Mouse (Mus musculus) intestine, postnatal 0 days (tissue): ENCODE data around the gene Ripor3. TPM values are rescaled to one million over a fixed set of nuclear protein-coding genes. Genes with fewer than 3 reads are reported as not detected.

Experiments
- ATAC-seq: fragments of 200-750 bp; cut with Nextera tagmentation; 2 replicates; pipeline ENCODE4 v1.8.0; 2017; ENCODE audit warnings: mild to moderate bottlenecking, moderate TSS enrichment, moderate library complexity
- H3K27ac ChIP-seq: fragments of 300-500 bp; sonication (generic); 2 replicates; pipeline ENCODE4 v1.5.1; 2014; ENCODE audit warnings: mild to moderate bottlenecking, low read depth, low read length, moderate library complexity
- H3K27me3 ChIP-seq: fragments of 300-500 bp; sonication (generic); replicated peaks from 2 replicates; pipeline ENCODE4 v1.6.1; 2014; ENCODE audit warnings: low read length, mixed read lengths; ENCODE audit not compliant: control insufficient read depth, insufficient read depth
- H3K36me3 ChIP-seq: fragments of 300-500 bp; sonication (generic); 2 replicates; pipeline ENCODE4 v1.6.1; 2014; ENCODE audit warnings: mild to moderate bottlenecking, moderate library complexity; ENCODE audit not compliant: control insufficient read depth, insufficient read depth
- H3K4me1 ChIP-seq: fragments of 300-500 bp; sonication (generic); replicated peaks from 2 replicates; pipeline ENCODE4 v1.6.1; 2014; ENCODE audit warnings: antibody characterized with exemption, low read length, mixed read lengths; ENCODE audit not compliant: control insufficient read depth, insufficient read depth
- H3K4me2 ChIP-seq: fragments of 300-500 bp; sonication (generic); replicated peaks from 2 replicates; pipeline ENCODE4 v1.6.1; 2014; ENCODE audit warnings: low read depth, mild to moderate bottlenecking, moderate library complexity
- H3K4me3 ChIP-seq: fragments of 300-500 bp; sonication (generic); 2 replicates; pipeline ENCODE4 v1.5.1; 2014; ENCODE audit warnings: low read depth, low read length
- H3K9ac ChIP-seq: fragments of 300-500 bp; sonication (generic); 2 replicates; pipeline ENCODE4 v1.6.1; 2014; ENCODE audit warnings: mild to moderate bottlenecking, low read depth, low read length
- H3K9me3 ChIP-seq: fragments of 300-500 bp; sonication (generic); 2 replicates; pipeline ENCODE4 v1.6.1; 2016; ENCODE audit warnings: mixed run types; ENCODE audit not compliant: control insufficient read depth
- CTCF ChIP-seq: sonication (generic); IDR thresholded peaks from 2 replicates; pipeline ENCODE4 v1.5.1; 2016; ENCODE audit warnings: low read depth, mild to moderate bottlenecking, control low read depth, antibody characterized with exemption, moderate library complexity
- WGBS: fragments of 180-500 bp; shearing (Covaris S2); extraction: QIAGEN DNeasy Blood & Tissue Kit; methylation state at CpG from one replicate; pipeline ENCODE4 v1.1.7; 2014; 5-methylcytosine and 5-hydroxymethylcytosine counted together
- polyA plus RNA-seq: library from polyadenylated mRNA; unstranded; fragments of >200 nt; fragmentation: Nextera tagmentation; extraction: Ambion mirVana; gene quantifications from 2 replicates; pipeline ENCODE4 v1.2.1, GENCODE M21; 2015

Ripor3 gene
- polyA plus RNA-seq, 1 experiment from 2014 or later = 1.5 TPM

DNA sequence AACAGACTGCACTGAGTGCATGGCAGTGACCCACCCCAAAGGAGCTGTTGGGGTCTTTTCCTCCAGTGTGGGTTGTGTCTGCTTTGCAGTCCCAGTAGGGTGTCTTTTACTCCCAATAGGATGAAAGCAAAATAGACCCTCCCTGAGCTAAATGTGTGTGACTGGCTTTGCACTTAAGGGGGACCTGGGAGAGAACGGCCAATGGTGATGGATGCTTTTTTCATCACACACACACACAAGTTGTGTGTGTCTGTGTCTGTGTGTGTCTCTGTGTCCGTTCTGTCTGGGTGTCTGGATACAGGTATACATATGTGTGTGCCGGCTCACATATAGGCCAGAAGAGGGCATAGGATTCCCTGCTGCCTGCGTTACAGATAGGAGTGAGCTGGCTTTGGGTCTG lies 69.1 kb downstream of the Ripor3 start:
- Histone ChIP-seq H3K36me3 (no peaks in the 10 kb centered on the region), H3K9ac (no peak overlapping the region), H3K27ac (no peak overlapping the region), H3K4me1 (peaks cover 11% of the 10 kb centered on the region), H3K4me3 (no peak overlapping the region), H3K9me3 (no peaks in the 10 kb centered on the region), H3K4me2 (no peak overlapping the region), H3K27me3 (no peaks in the 10 kb centered on the region)
- no peak for TF ChIP-seq CTCF
- no peak for ATAC-seq
- 85% methylated on average over 4 of the region's 4 CpGs for WGBS

- Histone ChIP-seq H3K9ac (no peak overlapping the region), H3K27me3 (no peaks in the 10 kb centered on the region), H3K36me3 (no peaks in the 10 kb centered on the region), H3K27ac (no peak overlapping the region), H3K4me1 (peaks cover 11% of the 10 kb centered on the region), H3K4me2 (no peak overlapping the region), H3K9me3 (no peaks in the 10 kb centered on the region), H3K4me3 (no peak overlapping the region)
- ATAC-seq = no peak
- 94% methylated on average over 11 of the region's 11 CpGs for WGBS
- no peak for TF ChIP-seq CTCF
These were observed 69.8 kb downstream of the Ripor3 start for GRCm38 (mm10) chr2:167940636-167941035.

- no peak overlapping the region for H3K9ac ChIP-seq
- 51% methylated on average over 11 of the region's 11 CpGs for WGBS
- no peak for TF ChIP-seq CTCF
- no peak overlapping the region for H3K4me3 ChIP-seq
- no peak overlapping the region for H3K4me2 ChIP-seq
- no peak overlapping the region for H3K27ac ChIP-seq
- H3K4me1 ChIP-seq = peaks cover 11% of the 10 kb centered on the region
- H3K9me3 ChIP-seq = no peaks in the 10 kb centered on the region
- no peaks in the 10 kb centered on the region for H3K36me3 ChIP-seq
- no peaks in the 10 kb centered on the region for H3K27me3 ChIP-seq
- no peak for ATAC-seq
These were observed 70.6 kb downstream of the Ripor3 start for GRCm38 (mm10) chr2:167939632-167940399.

DNA sequence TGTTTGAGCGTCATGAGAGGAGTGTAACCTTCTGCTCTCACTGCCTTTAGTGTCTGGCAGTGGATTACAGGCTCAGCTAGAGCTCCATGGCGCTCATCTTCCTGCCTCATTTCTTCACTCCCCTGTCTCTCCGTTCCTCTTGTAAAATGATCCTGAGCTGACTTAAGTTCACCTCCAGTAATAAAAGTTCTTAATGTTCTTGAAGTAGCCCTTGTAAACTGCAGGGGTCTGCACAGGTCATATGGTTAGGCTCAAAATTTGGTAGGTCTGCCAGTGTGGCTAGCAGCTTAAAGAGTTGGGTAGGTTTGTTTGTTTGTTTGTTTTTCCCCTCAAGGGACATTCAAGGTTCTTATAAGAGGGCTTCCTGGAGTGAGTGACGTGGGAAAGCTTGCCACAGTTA lies 71.2 kb downstream of the Ripor3 start:
- no peak overlapping the region for H3K27ac ChIP-seq
- peaks cover 11% of the 10 kb centered on the region for H3K4me1 ChIP-seq
- H3K36me3 ChIP-seq = no peaks in the 10 kb centered on the region
- no peaks in the 10 kb centered on the region for H3K9me3 ChIP-seq
- ATAC-seq = no peak
- 76% methylated on average over 4 of the region's 4 CpGs for WGBS
- no peak overlapping the region for H3K9ac ChIP-seq
- no peak overlapping the region for H3K4me2 ChIP-seq
- H3K4me3 ChIP-seq = no peak overlapping the region
- TF ChIP-seq CTCF = no peak
- H3K27me3 ChIP-seq = no peaks in the 10 kb centered on the region

- Histone ChIP-seq H3K27me3 (no peaks in the 10 kb centered on the region), H3K27ac (no peak overlapping the region), H3K4me2 (no peak overlapping the region), H3K4me3 (no peak overlapping the region), H3K4me1 (peaks cover 11% of the 10 kb centered on the region), H3K9me3 (no peaks in the 10 kb centered on the region), H3K9ac (no peak overlapping the region), H3K36me3 (no peaks in the 10 kb centered on the region)
- no peak for TF ChIP-seq CTCF
- ATAC-seq = no peak
- 84% methylated on average over 3 of the region's 3 CpGs for whole genome bisulfite sequencing
These were observed 71.6 kb downstream of the Ripor3 start for GRCm38 (mm10) chr2:167938786-167939185.

- Histone ChIP-seq H3K4me3 (no peak overlapping the region), H3K27me3 (no peaks in the 10 kb centered on the region), H3K9me3 (no peaks in the 10 kb centered on the region), H3K36me3 (no peaks in the 10 kb centered on the region), H3K27ac (no peak overlapping the region), H3K4me1 (peaks cover 5% of the 10 kb centered on the region; the same call in 1 of the 2 replicates), H3K9ac (no peak overlapping the region), H3K4me2 (no peak overlapping the region)
- ATAC-seq = no peak
- TF ChIP-seq CTCF = no peak
- WGBS = 92% methylated on average over 3 of the region's 3 CpGs
These were observed 74.5 kb downstream of the Ripor3 start for GRCm38 (mm10) chr2:167935956-167936355.
